Mouse (Mus musculus) heart, postnatal 36 days (tissue): ENCODE measurements around the gene Gm20852. TPM values are rescaled to one million over a fixed set of nuclear protein-coding genes. Genes with fewer than 3 reads are reported as not detected.
"Not testable (repeated sequence)": the region's sequence is repeated elsewhere in the genome, so short reads cannot be mapped to it uniquely, and the experiment has no call there.

ENCODE experiments used
- DNase-seq, 2 experiments: peaks; one replicate each; pipeline ENCODE4 v3.0.0; 2021 to 2022
- intact Hi-C: fragments of 180-260 bp; cut with DNase I; formaldehyde crosslinking; loops from one replicate; pipeline ENCODE4 v1.15.1; 2025
- total RNA-seq, 2 experiments: library from RNA; stranded (reverse); gene quantifications; 2 replicates each; pipeline ENCODE4 v1.2.3; 2021

Gm20852 gene
- not detected for total RNA-seq

DNA sequence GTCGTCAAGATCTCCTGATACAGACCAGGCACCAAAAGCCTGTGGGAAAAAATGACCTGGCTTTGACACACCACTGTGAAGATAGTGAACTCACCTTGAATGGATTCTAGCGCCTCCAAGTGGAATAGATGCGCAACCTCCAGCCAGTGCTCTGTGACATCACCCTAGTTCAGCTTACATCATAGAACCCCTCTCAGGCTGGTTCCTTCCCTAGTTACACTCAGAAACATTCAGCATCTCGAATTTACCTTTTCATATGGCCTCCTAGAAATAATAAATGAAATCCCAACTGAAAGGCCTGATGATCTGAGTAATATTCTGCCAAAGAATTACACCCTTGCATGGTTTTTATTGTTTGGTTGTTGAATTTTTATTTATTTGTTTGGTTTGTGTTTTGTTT, at the start of gene Gm20852:
Gene Gm20852 (minus strand): TSS at position 101 of the 400 bp plus-strand sequence.
- intact Hi-C loops, result not testable (repeated sequence)

More for the DNA sequence above, at the start of gene Gm20852:
- not testable (repeated sequence) for DNase-seq
